Mouse (Mus musculus) lung, embryonic 14.5 days (tissue): ENCODE measurements around the gene Sv2c. TPM values are rescaled to one million over a fixed set of nuclear protein-coding genes. Genes with fewer than 3 reads are reported as not detected.

ENCODE experiments used
- ATAC-seq: fragments of 200-750 bp; cut with Nextera tagmentation; 2 replicates; pipeline ENCODE4 v1.8.0; 2017; ENCODE audit warnings: mild to moderate bottlenecking, moderate TSS enrichment, moderate library complexity; ENCODE audit not compliant: insufficient read depth
- DNase-seq: peaks from one replicate; pipeline ENCODE4 v3.0.0-alpha.2; 2015
- H3K27ac ChIP-seq: fragments of 300-500 bp; sonication (generic); 2 replicates; pipeline ENCODE4 v1.5.1; 2014; ENCODE audit warnings: low read depth, mild to moderate bottlenecking, moderate library complexity
- H3K27me3 ChIP-seq: fragments of 300-500 bp; sonication (generic); 2 replicates; pipeline ENCODE4 v1.6.1; 2014; ENCODE audit warnings: low read length, control low read depth; ENCODE audit not compliant: insufficient read depth
- H3K36me3 ChIP-seq: fragments of 300-500 bp; sonication (generic); 2 replicates; pipeline ENCODE4 v1.6.1; 2014; ENCODE audit warnings: control low read depth; ENCODE audit not compliant: insufficient read depth
- H3K4me1 ChIP-seq: fragments of 300-500 bp; sonication (generic); 2 replicates; pipeline ENCODE4 v1.6.1; 2014; ENCODE audit warnings: antibody characterized with exemption, control low read depth; ENCODE audit not compliant: insufficient read depth
- H3K4me2 ChIP-seq: fragments of 300-500 bp; sonication (generic); 2 replicates; pipeline ENCODE4 v1.6.1; 2014; ENCODE audit warnings: mild to moderate bottlenecking
- H3K4me3 ChIP-seq: fragments of 300-500 bp; sonication (generic); 2 replicates; pipeline ENCODE4 v1.5.1; 2014; ENCODE audit warnings: low read depth, low read length
- H3K9ac ChIP-seq: fragments of 300-500 bp; sonication (generic); 2 replicates; pipeline ENCODE4 v1.6.1; 2014
- H3K9me3 ChIP-seq: fragments of 300-500 bp; sonication (generic); 2 replicates; pipeline ENCODE4 v1.6.1; 2016; ENCODE audit warnings: low read depth, low read length, control low read depth
- CTCF ChIP-seq: IDR thresholded peaks from 2 replicates; pipeline ENCODE4 v1.5.1; 2016; ENCODE audit warnings: antibody characterized with exemption, low read depth
- WGBS: fragments of 180-500 bp; shearing (Covaris S2); extraction: QIAGEN DNeasy Blood & Tissue Kit; methylation state at CpG from one replicate; pipeline ENCODE4 v1.1.7; 2014; 5-methylcytosine and 5-hydroxymethylcytosine counted together
- polyA plus RNA-seq: library from polyadenylated mRNA; unstranded; fragments of >200 nt; fragmentation: Nextera tagmentation; extraction: Ambion mirVana; gene quantifications from 2 replicates; pipeline ENCODE4 v1.2.1, GENCODE M21; 2014

Sv2c gene
- polyA plus RNA-seq, 1 experiment from 2014 or later: 0.63 TPM

- Histone ChIP-seq H3K27me3 (no peaks in the 10 kb centered on the region), H3K36me3 (no peaks in the 10 kb centered on the region), H3K9ac (no peak overlapping the region), H3K4me3 (no peak overlapping the region), H3K27ac (no peak overlapping the region), H3K4me1 (no peaks in the 10 kb centered on the region), H3K9me3 (no peaks in the 10 kb centered on the region), H3K4me2 (no peak overlapping the region)
- no peak for DNase-seq
- WGBS: 47% methylated on average over 2 of the region's 2 CpGs
- TF ChIP-seq CTCF: peak; percentile 32
- no peak for ATAC-seq
Measured at GRCm38 (mm10) chr13:95997294-95997693, 135.1 kb downstream of the Sv2c start.

- no peak overlapping the region for H3K9ac ChIP-seq
- no peaks in the 10 kb centered on the region for H3K9me3 ChIP-seq
- no peak for ATAC-seq
- WGBS: 76% methylated on average over 27 of the region's 27 CpGs
- no peaks in the 10 kb centered on the region for H3K4me1 ChIP-seq
- peak; percentile 25 for DNase-seq
- H3K27ac ChIP-seq: no peak overlapping the region
- H3K36me3 ChIP-seq: no peaks in the 10 kb centered on the region
- H3K4me2 ChIP-seq: no peak overlapping the region
- no peak overlapping the region for H3K4me3 ChIP-seq
- H3K27me3 ChIP-seq: no peaks in the 10 kb centered on the region
- no peak for TF ChIP-seq CTCF
Measured at GRCm38 (mm10) chr13:95994705-95995703, 137.4 kb downstream of the Sv2c start.

GRCm38 (mm10) chr13:95988181-95988580 lies 144.2 kb downstream of the Sv2c start:
- no peak for DNase-seq
- Histone ChIP-seq H3K9me3 (no peaks in the 10 kb centered on the region), H3K36me3 (no peaks in the 10 kb centered on the region), H3K27me3 (no peaks in the 10 kb centered on the region), H3K4me3 (no peak overlapping the region), H3K9ac (no peak overlapping the region), H3K27ac (no peak overlapping the region), H3K4me1 (no peaks in the 10 kb centered on the region), H3K4me2 (no peak overlapping the region)
- ATAC-seq: no peak
- no peak for TF ChIP-seq CTCF
- 69% methylated on average over 9 of the region's 9 CpGs for WGBS

- Histone ChIP-seq H3K36me3 (no peaks in the 10 kb centered on the region), H3K9ac (no peak overlapping the region), H3K4me1 (no peaks in the 10 kb centered on the region), H3K4me2 (no peak overlapping the region), H3K9me3 (no peaks in the 10 kb centered on the region), H3K4me3 (no peak overlapping the region), H3K27ac (no peak overlapping the region), H3K27me3 (no peaks in the 10 kb centered on the region)
- TF ChIP-seq CTCF: no peak
- DNase-seq: no peak
- ATAC-seq: no peak
- 68% methylated on average over 5 of the region's 5 CpGs for WGBS
Measured at GRCm38 (mm10) chr13:95987147-95987546, 145.2 kb downstream of the Sv2c start.

- 68% methylated on average over 13 of the region's 13 CpGs for WGBS
- H3K27me3 ChIP-seq: no peaks in the 10 kb centered on the region
Measured at GRCm38 (mm10) chr13:95986375-95986774, 146.0 kb downstream of the Sv2c start.

GRCm38 (mm10) chr13:95975225-95975624 lies 157.2 kb downstream of the Sv2c start:
- Histone ChIP-seq H3K36me3 (no peaks in the 10 kb centered on the region), H3K4me1 (no peaks in the 10 kb centered on the region), H3K27ac (no peak overlapping the region), H3K4me2 (no peak overlapping the region), H3K4me3 (no peak overlapping the region), H3K27me3 (no peaks in the 10 kb centered on the region), H3K9me3 (no peaks in the 10 kb centered on the region), H3K9ac (no peak overlapping the region)
- DNase-seq (no peak), ATAC-seq (no peak)
- TF ChIP-seq CTCF: no peak
- WGBS: 72% methylated on average over 10 of the region's 10 CpGs

More at GRCm38 (mm10) chr13:95986375-95986774, 146.0 kb downstream of the Sv2c start:
- no peaks in the 10 kb centered on the region for H3K9me3 ChIP-seq
- H3K36me3 ChIP-seq: no peaks in the 10 kb centered on the region
- H3K4me1 ChIP-seq: no peaks in the 10 kb centered on the region
- DNase-seq (peak; percentile 64), ATAC-seq (no peak)
- H3K4me2 ChIP-seq: no peak overlapping the region
- H3K9ac ChIP-seq: no peak overlapping the region
- no peak overlapping the region for H3K4me3 ChIP-seq
- peak; percentile 67 for TF ChIP-seq CTCF
- no peak overlapping the region for H3K27ac ChIP-seq

GRCm38 (mm10) chr13:95974106-95974505 lies 158.3 kb downstream of the Sv2c start:
- no peaks in the 10 kb centered on the region for H3K36me3 ChIP-seq
- WGBS: 81% methylated on average over 11 of the region's 11 CpGs
- DNase-seq (no peak), ATAC-seq (no peak)
- H3K27ac ChIP-seq: no peak overlapping the region
- H3K4me1 ChIP-seq: no peaks in the 10 kb centered on the region
- H3K4me3 ChIP-seq: no peak overlapping the region
- no peaks in the 10 kb centered on the region for H3K27me3 ChIP-seq
- H3K4me2 ChIP-seq: no peak overlapping the region
- H3K9me3 ChIP-seq: no peaks in the 10 kb centered on the region
- no peak for TF ChIP-seq CTCF
- no peak overlapping the region for H3K9ac ChIP-seq
